Mouse (Mus musculus) cerebellum, postnatal 10 days (tissue): ENCODE data around the gene Gsk3a.

Source experiments
- DNase-seq, 2 experiments: peaks; one replicate each; pipeline ENCODE4 v3.0.0; 2021; ENCODE audit warnings: mixed read lengths in 2 of 2

Gene Gsk3a

DNA sequence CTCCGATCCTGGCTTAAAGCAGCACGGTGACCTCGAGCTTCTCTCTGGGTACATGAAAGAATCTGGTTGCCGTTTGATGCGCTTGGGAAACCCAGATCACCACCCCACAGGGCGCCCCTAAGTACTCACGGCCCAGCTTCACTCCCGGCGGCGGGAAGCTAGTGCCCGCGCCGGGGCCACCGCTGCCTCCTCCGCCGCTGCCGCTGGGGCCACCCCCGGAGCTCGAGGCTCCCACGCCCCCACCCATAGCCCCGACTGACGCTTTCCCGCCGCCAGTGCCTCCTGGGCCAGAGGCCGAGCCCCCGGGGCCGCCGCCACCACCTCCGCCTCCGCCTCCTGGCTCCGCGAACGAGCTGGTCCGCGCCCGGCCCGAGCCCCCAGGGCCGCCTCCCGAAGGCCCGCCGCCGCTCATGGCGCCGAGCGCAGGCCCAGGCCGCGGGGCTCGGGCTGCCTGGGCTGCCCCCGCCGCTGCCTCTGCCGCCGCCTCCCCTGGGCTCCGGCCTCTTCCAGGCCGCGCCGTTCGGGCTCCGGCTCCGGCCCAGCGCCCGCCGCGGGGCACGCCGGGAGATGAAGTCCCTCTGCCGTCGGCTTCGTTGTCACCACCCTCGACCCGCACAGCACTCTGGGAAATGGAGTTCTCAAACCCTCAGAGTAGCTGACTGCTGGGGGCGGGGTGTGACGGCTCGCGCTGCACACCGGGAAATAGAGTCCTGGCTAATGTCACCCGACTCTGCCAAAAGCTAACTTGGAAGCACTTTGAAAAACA, at the start of gene Gsk3a:
Gene Gsk3a, minus strand, starts transcription at position 603 of the 766 bp plus-strand sequence.
- DNase-seq, result peak; percentile 99 to 100

DNA sequence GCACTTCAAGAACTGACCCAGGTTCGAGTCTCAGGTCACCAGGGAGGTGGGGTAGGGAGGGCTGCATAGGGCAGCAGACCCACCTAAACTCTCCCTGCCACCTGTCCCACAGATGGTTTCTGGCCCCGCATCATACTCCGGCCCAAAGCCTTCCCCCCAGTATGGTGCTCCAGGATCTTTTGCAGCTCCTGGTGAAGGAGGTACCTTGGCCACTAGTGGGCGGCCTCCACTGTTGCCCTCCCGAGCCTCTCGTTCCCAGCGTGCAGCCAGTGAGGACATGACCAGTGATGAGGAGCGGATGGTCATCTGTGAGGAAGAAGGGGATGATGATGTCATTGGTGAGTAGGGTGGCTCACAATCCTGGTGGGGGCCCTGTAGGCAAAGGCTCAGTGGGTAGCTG, 49.3 kb upstream of the Gsk3a start:
- DNase-seq, result peak; percentile 21 to 23

DNA sequence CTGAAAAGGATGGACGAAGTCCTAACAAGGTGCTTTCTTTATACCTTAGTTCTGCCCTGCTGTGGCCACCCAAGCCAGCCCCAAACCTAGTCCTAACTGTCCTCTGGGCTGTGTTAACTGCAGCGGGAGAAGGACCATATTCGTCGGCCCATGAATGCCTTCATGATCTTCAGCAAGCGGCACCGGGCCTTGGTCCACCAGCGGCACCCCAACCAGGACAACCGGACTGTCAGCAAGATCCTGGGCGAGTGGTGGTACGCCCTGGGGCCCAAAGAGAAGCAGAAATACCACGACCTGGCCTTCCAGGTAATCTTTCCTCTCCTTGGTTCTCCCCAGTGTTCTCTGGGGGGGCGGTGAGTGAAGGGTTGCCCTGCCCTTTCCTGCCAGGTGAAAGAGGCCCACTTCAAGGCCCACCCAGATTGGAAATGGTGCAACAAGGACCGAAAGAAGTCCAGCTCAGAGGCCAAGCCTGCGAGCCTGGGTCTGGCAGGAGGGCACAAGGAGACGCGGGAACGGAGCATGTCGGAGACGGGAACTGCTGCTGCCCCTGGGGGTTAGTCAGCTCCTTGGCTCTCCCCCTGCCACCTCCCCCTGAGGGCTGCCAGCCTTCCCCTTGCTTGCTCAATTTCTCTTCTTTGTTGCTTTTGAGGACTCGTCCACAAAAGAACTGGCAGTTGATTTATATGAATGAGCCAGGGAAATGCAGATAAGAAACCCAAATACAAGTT, 48.0 kb upstream of the Gsk3a start:
- DNase-seq, result peak in 1 of 2 experiments; percentile 18

DNA sequence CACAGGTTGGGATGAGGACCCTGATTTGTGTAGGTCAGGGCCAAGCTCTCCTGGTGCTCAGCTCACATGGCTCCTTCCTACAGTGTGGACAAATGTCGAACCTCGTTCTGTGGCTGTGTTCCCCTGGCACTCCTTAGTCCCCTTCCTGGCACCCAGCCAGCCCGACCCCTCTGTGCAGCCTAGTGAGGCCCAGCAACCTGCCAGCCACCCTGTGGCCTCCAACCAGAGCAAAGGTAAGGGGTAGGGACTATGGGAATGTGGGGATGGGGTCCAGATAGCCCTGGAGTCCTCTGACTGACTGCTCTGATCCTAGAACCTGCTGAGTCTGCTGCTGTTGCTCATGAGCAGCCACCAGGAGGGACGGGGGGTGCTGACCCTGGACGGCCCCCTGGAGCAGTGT, 47.1 kb upstream of the Gsk3a start:
- DNase-seq, result peak; percentile 66 to 70

DNA sequence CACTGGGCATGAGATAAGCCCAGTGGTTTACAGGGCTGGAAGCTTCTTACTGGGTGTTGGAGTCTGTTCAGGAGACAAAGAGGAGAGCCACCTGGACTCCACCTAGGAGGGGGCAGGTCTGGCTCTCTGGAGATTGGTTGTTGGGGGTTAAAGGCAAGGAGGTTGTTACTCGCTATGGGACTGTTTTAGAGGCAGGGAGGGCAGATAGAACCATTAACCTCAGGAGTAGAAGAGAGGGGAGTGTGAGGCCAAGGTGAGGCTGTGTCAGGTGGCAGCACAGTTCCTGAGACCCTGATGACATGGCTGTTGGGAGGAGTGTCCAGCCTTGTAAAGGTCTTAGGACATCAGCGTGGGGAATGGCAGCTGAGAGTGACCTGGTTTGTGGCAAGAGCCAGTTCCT, 46.5 kb upstream of the Gsk3a start:
- DNase-seq, result peak; percentile 10 to 27

DNA sequence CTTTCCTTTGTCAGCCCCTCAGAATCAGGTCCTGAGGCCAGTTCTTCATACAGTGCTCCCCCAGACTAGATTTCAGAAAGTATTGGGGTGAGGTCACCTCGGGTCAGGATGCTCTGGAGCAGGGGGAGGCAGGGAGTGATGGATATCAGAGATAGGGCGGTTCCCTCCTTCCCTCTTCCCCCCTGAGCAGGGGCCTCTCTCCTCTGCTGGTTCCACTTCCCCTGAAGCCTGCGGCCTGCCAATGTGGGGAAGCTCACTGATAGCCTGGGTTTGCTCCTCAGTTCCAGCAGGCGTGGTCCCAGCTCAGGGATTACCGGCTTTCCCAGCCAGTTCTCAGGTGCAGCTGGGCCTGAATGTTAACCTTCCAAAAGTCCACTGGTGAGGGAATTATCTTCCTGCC, 46.0 kb upstream of the Gsk3a start:
- peak; percentile 42 to 45 for DNase-seq

DNA sequence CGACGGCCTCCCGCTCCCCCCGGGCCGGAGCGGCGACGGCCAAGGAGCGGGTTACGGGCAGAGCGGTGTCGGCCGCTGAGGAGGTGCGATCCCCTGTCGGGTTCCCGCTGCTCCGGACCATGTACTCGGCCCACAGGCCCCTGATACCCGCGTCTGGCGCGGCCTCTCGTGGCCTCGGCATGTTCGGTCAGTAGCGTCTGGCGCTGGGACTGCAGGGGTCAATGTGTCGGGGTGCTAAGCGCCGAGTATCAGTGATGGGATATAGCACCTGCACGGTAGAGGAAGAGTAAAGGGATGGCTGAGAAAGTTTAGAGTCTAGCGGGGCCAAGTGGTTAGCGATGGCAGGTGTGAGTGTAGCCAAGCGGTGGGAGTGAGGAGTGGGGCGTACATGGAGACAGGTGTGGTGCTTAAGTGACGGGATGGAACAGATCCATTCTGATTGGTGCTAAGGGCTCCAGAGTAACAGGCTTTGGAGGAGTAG, 45.1 kb upstream of the Gsk3a start:
- DNase-seq, result peak; percentile 69

DNA sequence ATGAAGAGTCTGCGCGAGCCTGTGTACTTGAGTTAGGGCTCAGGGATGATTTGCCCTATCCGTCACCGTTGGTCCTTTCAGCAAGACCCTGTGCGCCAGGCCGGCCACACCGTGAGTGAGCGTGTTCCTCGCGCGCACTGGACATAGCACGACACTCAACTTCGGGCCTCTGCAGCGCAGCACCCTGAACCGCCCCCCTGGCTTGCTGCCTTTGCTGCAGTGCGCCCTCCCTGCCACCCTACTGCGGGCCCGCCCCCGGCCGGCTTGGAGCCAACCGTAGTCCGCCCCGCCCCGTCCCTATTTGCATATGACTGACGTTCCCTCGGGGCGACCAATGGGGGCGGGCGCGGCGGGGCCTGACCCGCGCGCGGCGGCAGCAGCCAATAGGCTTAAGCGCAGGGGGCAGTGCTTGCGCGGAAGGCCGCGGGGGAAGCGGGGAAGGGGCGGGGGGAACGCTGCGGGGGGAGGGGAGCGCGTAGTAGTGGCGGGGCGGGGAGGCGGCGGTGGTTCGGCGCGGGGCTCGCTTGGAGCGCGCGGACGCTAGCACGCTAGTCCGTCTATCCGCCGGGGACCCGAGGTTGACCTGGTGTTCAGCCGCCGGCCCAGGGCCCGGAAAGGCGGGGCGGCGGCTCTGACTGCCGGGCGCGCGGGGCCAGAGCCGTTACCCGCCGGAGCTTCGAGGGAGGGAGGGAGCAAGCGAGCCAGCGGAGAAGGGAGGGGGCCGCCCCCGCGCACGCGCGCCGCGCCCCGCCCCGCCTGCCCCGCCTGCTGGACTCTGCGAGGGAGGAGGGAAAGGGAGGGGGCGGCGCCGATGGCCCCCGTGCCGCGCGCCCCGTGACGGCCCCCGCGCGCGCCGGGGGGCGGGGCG, 44.3 kb upstream of the Gsk3a start:
- peak; percentile 99 for DNase-seq

DNA sequence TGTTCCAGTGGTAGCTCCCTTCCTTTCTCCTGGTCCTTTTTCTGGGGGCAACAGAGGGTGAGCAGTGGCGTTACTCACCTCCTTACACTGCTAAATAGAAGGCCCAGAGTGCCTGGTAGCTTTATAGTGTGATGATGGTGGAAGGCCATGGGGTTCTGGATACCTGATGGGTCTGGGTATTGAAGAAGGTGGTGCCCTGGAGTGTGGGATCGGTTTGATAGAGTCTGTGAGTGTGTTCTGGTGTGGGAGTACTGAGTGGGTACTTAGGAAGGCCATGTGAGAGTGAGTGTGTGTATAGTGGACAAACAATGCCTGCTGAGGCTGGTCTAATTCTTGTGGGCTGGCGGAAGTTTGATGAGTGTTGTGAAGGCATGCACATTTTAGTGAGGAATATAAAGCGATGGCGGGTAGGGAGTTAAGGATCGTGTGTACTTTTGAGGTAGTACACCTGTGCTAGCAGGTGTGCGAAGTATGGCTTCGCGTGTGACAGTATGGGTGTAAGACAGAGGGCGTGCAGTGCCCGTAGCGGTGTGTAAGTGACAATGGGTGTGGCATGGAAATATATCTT, 43.6 kb upstream of the Gsk3a start:
- no peak for DNase-seq

DNA sequence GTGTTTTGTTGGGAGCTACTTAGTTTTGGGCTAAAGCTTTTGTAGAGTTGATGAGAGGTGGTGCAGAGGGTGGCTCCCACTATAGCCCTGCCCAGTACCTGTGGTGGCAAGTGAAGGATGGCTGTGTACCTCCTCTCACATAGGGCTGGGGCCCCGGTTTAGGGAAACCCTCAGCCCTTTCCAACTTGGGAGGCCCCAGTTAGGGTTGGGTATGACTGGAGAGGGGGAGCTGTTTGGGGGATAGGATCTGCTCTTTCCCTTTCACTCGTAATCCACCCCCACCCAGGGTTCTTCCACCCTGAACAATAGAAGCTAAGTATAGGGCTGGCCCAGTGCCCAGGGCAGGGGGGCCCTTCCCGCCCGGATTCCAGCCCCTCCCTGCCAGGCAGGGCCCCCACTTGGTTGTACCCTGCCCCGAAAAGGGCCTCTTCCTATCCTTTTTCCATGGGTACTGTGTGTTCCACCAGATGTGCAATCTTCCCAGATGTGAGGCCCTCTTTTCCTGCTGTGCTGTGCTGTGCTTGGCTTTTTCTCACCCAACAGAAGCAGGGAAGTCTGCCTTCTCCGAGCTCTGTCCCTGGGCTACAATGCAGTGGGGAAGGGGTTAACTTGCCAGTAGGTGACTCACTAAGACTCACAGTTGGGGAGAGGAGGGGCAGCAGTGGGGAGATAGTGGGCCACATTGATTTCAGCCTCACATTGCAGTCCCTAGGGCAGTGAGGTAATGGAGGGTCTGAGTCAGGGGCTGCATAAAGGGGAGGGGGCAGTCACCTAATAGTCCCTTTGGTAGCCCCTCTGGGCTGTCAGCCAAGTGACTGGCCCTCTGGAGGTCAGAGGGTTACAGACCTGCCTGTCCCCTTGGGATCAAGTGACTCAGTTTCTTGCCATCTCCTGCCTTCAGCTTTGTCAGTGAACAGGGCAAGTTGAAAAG, 42.5 kb upstream of the Gsk3a start:
- DNase-seq, result peak; percentile 57 to 58

DNA sequence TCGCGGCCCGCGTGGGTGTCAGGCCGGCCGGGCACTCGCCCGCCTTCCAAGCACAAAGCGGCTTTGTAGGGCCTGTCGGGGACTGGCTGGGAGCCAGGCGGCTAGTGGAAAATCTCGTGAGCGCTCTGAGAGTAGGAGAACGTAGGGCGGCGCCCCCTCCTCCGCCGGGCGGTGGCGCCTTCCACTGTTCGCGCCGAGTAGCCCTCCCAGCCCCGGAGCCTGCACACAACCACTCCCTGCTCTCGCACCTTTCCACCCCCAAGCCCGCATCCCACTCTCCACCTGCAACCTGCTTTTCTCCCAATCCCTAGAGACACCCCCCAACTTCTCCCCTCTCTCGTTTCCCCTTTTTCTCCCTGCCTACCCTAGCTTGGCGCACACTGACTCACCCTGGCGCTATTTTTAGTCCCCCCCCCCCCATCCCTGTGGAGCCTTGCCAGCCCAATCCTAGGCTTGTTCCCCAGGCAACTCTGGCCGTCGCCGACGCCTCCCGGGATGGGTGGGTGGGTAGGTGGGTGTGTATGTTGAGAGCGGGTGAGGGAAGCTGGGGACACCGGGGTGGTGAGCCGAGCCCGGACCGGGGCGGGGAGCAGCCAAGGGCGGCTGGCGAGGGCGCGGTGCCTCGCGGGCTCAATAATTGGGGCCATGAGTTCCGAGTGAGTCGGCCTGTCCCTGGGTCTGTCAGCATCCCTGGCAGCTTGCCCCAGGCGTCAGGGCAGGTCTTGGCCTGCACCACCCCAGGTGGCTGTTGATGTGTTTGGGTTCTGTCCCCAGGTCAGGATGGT, 41.6 kb upstream of the Gsk3a start:
- peak; percentile 96 to 97 for DNase-seq

DNA sequence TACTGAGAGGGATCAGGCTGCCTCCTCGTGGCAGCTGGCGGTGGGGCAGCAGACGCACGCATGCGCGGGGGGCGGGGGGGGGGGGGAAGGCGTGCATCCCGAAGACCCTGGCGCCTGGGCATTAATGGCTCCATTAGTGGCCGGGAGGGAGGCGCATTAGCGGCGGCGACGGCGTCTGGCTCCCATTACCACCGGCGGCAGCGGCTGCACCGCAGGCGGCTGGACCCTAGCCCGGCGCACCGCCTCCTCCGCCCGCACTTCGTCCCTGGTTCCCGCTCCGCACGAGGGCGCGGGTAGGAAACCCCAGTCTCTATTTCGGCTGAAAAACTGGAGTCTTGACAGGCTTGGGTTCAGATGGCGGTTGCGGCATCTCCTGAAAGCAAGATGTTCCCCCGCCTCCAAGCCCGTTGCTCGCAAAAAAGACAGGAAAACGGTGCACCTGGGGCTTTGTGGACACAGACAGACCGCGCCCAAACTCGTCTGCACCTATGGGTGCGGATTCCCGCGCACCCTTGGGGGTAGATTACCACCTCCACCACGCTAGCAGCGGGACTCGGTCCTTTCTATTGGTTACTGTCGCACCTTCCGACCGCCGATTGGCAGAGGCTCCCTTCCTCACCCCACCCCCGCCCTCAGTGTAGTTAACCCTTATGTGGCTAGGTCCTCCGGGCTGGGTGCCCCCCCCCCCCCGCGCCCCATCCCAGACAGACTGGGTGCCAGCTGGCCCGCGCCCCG, 40.9 kb upstream of the Gsk3a start:
- DNase-seq, result peak; percentile 90 to 91

DNA sequence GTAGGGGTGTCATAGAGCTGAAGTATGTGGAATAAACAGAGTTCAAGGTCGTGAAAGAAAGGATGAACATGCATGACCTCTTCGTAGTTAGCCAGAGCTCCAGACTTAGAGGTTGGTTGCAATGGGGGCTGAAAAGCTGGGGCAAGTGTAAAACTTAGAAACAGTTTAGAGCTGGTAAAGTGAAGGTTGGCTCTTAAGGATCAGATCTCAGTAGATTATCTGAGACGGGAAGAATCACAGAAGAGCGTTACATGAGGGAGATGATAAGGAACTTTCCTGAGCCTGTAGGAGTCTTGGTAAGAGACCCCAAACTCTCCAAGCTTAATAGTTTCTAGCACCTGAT, 40.3 kb upstream of the Gsk3a start:
- no peak for DNase-seq

DNA sequence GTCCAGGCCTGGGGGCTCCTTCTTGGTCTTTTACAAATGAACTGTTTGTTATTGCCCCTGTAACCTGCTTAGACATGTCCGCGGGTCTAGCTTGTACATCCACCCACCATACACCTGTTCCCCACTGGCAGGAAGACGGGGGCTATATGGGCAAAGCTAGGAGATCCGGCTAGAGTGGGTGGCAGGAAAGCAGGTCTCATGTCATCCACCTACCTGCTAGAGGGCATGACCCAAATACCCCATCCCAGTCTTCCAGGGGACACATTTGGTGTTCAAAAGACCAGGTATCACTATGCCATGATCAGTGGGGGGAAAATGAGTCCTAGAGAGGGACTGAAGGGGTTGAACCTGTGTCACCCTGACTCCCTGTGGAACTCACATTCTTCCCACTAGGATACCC, 39.8 kb upstream of the Gsk3a start:
- DNase-seq, result no peak

DNA sequence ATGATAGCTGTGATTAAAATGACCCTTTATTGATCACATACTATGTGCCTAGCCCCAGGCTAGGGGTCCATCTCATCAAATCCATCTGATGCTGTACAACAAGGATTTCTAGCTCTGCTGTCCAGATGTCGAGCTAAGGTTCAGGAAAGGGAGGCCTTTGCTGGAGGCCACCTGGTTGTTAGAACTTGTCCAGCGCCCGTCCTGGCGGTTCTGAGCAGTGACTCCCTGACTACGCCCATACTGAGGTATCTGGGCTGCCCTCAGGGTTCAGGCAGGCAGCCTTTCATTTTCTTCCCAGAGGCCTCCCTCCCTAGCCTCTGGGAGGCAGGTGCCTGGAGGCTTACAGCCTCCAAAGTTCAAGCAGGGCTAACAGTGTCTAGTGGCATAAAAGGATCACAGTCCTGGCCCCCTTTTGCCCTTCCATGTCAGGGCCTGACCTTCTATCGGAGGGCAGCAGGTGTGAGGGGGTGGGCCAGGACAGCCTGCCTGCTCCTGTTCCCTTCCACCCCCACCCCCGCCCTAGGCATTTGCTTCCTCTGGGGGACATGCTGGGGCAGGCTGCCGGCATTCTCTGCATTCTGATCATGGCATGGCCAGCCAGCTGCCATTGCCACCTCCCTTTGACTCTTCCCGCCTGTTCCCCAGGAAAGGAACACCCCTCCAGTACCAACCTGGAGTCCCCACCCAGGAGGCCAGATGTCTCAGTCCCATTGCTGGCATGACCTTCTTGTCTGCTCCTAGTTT, 38.1 kb upstream of the Gsk3a start:
- DNase-seq, result peak in 1 of 2 experiments; percentile 17

DNA sequence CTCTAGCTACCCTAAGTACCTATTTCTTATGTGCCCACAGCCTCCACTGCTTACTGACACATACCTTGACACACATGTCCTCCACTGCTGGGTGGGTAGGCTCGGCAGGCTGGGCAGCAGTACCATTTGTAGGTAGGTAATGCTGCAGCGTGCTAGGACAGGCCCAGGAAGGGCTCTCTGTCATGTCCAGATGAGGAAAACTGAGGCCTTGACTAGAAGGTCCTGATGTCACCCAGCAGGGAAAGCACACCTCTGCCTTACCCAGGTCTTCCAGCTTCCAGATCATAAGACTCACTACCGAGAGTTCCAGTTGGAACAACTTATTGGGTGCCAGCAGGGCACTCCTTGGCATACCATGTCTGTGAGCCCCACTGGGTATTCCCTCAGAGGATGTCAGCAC, 37.3 kb upstream of the Gsk3a start:
- DNase-seq, result no peak

DNA sequence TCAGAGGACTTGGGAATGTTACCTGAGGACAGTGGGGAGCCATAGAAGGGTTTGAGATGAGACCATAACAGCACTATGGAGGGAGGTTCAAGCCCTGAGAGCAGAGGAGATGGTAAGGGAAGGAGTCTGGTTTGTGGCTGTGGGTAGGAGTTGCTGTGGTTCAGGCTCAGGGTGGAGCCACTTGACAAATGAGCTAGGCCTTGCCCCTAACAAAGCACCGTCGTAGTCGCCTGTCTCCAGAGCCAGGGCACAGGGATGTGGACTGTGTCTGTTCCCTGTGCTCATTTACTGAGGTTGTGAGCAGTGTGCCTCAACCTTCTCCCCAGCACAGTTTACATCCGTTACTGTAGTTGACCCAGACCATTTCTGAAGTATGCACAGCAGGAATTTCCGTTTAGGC, 36.9 kb upstream of the Gsk3a start:
- DNase-seq, result no peak

DNA sequence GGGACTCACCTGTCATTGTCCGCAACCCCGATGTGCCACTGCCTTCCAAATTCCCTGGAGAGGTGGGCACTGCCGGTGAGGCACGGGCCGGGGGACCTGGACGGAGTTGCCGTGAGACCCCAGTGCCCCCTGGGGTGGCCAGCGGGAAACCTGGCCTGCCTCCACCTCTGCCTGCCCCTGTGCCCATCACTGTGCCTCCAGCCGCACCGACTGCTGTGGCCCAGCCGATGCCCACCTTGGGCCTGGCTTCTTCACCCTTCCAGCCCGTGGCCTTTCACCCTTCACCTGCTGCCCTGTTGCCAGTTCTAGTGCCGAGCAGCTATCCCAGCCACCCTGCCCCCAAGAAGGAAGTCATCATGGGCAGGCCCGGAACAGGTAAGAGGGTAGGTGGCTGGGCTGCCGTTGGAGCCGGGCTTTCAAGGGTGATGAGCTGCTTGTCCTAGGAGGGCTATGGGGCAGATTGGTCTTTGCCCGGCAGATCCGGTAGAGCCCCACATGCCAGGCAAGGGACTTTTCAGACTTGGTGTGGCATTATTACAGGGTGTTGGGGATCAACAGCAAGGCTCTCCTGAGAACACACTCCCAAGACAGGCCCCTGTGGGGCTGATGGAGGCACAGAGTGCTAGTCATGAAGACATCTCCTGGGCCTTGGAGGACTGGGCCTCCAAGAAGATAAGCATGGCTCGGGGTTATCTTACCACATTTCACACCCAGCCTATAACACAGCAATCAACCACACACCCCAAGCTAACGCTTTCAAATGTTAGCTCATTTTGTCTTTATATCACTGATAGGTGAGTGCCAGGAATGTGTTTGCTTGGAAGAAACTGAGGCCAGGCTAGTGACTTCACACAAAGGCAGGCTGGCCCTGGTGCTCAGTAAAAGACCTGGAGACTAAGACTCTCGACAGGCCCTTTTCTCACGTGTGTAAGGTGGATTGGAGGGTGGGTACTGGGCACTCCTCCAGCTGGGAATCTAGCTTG, 35.9 kb upstream of the Gsk3a start:
- peak; percentile 34 to 37 for DNase-seq
